Mouse (Mus musculus): ENCODE data around the gene Shh.

Shh gene

DNA sequence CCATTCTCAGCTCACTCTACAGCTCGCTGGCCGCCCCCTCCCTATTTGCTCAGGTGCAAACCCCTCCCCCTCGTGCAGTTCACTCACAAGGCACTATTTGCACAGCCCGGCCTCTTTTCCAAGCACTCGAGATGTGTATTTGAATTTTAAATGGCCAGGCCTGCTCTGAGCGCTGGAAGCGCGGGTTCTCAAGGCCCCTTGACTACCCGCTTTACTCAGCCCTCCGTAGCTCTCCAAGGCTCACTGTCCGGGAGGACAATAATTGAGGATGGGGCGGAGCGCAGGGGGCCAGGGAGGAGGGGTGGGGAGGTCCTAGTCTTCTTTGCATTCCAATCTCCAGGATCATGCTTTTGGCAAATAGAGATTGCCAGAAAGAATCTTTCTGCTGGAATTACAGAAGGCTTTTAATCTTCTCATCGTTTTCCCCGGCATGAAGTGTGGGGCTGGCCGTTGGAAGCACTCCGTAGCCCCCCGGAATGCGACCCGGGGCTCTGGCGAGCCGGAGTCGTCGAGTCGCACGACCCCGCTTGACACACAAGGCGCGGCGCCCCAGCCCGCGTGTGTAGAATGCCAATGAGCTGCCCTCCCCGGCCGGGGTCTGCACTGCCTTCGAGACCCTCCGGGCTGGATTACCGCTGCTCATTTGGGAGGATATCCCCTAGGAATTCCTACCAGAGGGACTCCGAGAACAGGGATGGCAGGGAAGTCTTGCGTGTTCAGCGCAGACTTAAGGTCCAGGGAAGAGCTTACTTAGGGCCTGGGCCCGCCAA, 7.4 kb downstream of the Shh start:
- DNase-seq (ENCODE audit: low read depth): no peak

DNA sequence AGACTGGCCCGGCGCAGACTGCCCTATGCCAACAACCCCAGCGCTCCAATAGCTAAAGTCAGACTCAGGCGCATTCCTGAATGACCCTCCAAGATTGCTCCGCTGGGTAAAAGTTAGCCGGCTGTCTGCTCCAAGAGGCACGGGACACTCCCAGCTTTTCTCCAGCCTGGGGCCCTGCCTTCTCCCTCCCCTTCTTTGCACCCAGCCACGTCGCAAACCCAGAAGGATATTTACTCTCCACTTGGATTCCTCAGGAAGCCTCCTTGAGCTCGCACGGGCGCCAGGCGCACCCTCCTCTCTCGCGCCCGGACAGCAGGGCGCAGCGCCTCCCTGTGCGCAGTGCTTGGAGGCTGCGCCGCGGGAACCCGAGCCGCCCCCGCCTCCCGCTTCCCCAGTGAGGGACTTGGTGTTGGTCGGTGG, 8.2 kb downstream of the Shh start:
- no peak for DNase-seq (ENCODE audit: low read depth)

DNA sequence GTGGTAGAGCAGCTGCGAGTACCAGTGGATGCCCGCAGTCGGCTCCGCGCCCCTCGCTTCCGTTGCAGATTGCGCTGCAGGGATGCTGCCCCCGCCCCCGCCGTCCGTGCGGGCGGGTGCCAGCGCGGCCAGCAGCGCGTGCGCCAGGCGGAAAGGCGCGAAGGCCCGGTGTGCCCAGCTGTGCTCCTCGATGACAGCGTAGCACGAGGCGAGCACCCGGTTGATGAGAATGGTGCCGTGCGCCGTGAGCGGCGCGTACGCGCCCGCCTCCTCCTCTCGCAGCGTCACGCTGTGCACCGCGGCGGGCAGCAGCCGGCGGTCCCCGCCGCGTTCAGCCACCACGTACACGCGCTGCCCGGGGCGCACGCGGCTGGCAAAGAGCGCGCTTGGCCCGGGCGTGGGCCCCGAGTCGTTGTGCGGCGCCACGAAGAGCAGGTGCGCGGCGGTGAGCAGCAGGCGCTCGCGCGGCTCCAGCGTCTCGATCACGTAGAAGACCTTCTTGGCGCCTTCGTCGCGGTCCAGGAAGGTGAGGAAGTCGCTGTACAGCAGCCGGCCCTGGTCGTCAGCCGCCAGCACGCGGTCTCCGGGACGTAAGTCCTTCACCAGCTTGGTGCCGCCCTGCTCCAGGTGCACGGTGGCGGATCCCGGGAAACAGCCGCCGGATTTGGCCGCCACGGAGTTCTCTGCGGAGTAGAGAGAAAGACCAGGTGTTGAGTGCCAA, 9.0 kb downstream of the Shh start:
- DNase-seq (ENCODE audit: low read depth): no peak

DNA sequence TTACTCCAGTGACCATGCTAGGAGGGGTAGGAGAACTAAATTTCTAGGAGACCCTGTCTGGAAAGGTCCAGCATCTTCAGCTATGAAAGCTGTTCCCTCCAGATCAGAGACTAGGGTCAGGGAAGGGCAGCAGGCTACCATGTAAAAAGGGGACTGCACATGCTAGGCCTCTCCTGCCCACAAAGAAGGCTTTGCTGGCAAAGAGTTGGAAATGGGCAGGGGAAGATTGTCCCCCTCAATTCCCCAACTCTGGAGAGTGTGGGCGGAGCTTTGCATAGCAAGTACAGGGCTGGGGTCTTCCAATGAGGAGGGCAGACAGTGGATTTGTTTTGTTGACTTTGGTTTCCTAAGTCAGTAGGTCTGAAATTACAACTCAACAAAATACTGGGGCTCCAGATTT, 10.7 kb downstream of the Shh start:
- no peak for DNase-seq (ENCODE audit: low read depth)

DNA sequence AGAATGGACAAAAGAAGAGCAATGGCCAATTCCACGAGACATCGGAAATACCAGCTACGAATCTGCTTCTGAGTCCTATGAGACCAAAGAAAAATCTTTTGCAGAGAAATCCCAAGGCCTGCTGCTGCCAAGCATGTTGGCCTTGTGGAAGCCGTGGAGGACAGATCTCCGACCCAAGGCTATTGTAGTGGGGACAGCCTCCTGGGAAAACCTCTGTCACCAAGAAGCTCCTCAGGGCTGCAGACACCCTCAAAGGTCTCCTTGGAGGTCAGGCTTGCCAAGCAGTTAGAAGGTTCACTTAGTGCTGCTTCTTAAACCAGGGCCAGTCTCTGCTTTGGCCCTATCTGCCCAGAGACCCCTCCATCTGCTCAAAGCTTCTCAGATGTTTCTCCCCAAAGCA, 11.3 kb downstream of the Shh start:
- no peak for DNase-seq (ENCODE audit: low read depth)

DNA sequence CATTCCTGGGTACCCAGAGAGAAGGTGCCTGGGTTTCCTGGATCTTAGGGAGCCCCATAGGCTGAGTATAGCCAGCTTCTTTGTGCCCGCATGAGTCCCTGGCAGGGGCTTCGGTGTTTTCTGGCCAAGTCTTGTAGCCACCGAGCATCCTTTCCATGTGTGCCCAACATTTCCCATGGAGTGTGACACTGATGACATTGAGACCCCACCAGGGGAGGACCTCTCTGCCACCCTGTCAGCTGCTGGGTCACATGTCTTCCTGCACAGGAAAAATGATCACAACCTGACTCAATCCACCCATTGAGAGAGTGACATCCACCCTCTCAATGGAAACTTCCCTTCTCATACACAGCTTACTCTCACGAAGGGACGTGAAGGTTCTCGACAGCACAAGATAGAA, 12.5 kb downstream of the Shh start:
- no peak for DNase-seq (ENCODE audit: low read depth)

DNA sequence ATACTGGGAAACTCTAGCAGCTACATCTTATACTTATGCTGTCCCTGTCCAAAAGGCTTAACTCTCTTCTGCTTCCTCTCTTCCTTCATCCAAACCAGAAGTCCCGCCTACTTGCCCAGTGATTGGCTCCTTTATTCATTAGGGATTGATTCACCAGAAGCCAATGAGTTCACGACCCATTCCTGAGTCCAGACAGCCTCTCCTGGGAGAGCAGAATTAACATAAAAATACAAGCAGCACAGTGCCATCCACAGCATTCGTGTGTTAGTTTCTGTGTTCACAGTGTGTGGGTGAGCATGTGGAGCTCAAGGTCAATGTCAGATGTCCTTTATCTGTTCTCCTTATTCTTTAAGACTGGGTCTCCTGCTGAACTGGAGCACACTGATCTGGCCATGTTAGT, 13.5 kb downstream of the Shh start:
- no peak for DNase-seq (ENCODE audit: low read depth)

DNA sequence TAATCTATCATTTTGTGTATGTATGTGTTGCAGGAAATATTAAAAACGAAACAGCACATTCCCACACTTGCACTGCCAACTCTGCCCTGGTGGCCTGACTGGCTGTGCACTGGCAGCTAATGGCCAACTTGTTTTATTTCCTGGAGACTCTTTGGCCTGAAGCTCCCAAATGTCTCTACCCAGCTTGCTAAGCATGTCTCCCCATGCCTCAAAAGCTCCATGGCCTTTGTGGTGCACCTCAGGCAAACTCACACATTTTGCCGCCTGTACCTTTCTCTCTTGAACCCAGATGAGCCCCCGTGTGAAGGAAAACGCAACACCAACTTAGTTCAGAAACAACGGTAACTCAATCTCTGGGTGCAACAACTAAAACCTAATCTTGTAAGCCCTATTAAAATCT, 14.0 kb downstream of the Shh start:
- no peak for DNase-seq (ENCODE audit: low read depth)

DNA sequence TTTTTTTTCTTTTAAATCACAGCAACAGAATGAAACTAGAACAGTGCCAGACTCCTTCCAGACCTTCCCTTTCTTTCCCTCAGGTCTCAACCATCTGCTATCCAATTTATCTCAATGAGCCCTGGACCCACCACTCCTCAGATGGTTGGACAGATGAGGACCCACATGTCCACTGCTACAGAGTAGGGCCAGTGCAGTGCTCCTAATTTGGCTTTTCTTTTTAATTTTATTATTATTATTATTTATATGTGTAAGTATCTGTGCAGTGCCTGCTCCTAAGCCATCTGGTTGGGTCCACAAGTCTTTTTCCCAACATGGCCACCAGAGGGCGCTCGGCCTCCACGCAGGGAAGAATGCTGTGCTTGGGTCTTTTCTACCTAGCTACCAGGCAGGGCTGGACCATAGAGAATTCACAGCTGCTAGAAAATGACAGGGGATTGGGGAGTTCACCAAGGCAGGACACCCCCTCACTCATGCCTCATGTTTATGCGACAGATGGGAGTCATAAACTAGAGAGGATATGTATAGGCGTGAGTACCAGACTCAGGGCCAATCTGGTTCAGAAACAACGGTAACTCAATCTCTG, 15.9 kb downstream of the Shh start:
- peak; percentile 89 for DNase-seq (ENCODE audit: low read depth)

DNA sequence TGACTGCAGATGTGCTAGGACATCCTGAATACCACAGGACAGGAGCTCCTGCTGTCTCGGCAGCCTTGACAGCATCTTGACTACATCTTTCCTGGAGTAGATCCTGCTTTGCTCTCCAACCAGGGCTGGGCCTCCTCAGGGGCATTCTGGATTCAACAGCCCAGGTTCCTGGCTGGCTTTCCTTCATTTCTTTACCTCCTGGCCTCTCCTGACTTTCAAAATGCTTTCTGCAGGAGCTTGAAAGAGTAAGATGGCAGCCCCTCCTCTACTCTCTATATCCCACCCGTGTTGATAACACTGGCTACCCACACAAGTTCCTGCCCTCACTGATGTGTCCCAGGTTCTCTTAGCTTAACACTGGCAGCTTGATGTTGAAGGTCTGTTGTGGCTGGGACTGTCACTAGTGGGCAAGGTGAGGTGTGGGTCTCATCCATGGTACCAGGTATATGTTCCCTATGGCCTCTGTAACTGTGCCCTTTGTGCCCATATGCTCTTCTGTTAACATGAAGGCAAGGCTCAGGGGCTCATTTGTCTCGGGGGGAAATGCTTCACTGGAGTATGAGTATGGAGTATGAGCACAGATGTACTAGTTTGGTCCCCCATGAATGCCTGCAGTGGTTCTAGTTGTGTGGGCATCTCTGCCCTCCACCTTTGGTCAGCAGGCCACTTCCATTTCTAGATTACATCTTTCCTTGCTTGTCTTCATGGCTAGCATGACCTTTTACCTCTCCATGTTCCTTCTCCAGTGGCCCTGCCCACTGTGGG, 16.7 kb downstream of the Shh start:
- no peak for DNase-seq (ENCODE audit: low read depth)

DNA sequence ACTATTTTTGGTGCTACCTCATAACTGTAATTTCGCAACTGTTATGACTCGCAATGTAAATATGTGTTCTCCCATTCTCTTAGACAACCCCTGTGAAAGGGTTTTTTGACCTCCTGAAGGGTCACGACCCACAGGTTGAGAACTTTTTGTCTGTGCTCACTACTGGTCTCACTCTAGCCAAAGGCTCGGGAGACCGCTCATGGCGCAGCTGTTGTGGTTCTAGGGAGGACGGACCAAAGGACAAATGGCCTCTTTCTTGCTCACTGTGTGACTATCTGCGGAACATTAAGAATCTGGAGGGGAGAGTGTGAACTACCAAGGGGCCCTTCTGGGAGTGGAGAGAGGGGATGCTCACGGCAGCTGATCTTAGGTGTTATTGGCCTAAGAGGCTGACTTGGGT, 41.1 kb downstream of the Shh start:
- no peak for DNase-seq (ENCODE audit: low read depth)

DNA sequence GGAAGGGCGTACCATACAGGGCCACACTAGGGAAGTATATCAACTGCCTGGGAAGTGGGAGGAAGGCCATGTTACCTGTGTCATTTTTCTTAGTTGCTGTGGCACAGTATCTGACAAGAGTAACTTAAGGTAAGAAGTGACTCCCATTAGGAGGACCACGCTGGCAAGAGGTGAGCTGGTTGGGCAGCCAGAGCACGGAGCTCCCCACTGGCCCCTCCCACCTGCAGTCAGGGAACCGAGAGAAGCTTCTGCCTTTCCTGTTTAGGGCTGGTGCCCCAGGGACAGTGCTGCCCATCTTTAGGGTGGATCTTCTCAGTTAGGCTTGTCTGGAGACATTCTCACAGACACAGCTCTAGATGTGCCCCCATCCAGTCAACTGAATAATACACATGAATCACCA, 43.3 kb downstream of the Shh start:
- no peak for DNase-seq (ENCODE audit: low read depth)

DNA sequence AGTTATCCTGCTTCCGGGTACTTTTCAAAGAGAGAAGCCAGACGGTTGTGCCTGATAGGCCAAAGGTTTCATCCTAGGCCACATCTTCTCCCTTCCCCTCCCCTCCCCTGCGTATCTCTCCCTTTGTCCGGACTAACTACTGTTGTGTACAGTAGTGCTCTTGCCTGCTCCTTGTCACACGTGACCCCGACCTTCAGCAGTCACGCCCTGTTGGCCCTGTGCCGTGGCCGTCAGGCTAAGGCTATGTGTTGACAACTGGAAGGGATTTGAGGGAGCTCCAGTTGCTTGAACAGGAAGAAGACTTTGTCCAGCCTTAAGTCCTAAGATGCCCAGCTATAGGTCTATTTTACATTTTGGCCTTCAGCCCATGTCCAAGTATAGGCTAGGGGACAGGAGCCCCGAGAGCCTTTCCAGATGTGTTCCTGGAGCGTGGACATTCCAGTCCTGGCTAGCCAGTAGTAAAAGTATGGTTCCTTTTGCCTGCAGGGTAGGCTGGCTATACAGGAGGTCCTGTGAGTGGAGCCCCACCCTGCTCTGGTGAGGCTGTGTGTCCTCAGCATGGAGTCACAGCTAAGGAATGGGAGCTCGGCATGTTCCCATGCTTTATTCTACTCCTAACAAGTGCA, 47.3 kb downstream of the Shh start:
- no peak for DNase-seq (ENCODE audit: low read depth)

DNA sequence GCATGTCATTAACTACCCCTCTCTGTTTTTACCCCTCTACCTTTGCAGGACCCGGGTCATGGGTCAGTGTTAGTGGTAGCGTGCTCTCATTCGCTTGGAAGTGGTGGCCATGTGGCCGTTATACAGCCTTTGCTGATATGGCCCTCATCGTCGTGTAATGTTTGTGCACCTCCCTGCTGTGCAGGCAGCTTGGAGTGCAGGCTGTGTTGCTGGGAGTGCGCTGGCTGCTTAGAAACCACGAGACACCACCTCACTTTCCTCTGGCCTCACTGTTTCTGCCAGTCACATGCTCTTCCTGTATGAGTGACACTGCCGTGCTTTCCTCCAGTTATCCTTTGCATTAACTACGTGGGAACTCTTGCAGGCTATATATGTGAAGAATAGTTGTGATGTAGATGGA, 48.3 kb downstream of the Shh start:
- no peak for DNase-seq (ENCODE audit: low read depth)

DNA sequence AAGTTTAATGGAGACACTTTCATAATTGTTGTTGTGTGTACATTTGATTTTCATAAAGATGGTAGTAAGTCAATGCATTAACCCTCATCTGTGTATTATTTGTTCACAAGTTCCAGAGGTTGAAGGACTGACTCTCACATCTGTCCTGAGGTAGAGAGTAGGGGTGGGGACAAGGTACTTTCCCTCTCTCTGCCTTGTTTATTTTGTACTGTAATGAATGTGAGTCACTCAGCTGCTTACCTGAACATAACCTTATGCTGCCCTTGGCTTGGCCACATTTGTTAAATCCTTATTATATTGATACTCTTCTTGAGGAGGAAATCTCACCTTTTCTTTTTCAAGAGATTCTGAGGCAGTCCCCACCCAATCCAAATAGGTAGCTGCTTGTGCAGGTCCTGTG, 51.0 kb downstream of the Shh start:
- no peak for DNase-seq (ENCODE audit: low read depth)

DNA sequence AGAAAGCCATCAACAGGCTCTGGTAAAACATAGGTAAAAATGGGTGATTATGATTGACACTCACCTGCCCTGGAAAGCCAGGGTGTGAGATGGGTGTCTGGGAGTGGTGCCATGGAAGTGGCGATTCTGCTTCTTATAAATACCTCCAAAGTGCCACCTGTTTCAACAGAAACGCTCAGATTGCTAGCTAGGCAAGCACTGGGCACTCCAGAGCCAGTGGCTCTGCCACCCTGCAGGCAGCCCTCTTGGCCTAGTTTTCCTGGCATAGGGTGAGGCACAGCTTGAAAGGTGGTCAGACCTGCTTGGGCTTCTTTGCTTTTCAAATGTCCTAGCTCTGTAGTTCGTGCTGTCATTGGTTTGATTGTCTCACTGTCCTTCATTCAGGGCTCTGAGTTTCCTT, 53.0 kb downstream of the Shh start:
- no peak for DNase-seq (ENCODE audit: low read depth)

DNA sequence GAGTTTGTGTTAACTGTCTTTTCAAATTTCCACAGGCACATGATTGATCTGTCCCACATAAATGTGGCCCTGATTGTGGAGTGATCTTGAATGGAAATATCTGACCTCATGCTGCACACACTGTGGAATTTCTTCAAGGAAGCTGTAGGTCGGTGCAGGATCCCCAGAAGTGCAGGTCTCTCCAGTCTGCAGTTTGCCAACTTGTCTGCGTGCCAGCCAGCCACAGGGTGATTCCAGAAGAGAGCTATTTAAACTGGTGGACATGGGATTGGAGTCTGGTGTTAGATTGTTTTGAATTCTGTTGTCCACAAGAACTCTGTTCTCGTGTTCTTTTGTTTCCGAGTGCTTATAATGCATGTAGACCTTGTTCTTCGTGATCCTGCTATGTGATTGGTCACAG, 53.5 kb downstream of the Shh start:
- no peak for DNase-seq (ENCODE audit: low read depth)

DNA sequence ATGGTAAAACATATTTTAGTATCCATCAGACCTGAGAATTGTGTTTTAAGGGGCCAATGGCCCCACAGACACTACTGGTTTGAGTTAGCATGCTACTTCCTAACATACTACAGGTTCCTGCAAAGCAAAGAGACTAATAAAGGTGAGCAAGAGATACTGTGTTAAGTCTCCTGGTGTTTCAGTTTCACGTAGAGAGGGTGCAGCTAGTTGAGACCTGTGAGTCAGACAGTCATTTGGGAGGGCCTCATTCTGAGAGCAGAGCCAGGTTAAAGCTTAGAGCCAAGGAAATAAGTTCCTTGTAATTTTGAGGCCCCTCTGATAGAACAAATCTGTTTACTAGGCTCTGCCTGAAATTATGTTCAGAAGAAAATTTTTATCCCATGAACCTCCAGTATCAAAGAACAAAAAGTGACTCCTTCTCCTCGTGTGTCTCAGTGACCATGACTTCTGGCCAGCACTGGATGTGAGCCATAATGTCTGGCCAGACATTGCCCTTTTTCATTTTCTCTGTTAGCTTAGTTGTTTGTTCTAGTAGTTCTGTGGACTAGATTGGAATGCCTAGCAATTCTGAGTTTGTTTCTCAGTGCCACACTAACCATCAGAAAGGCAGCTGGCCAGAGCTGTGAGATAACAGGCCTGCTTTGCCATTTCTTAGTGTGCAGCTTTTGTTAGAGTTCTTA, 54.9 kb downstream of the Shh start:
- DNase-seq (ENCODE audit: low read depth): no peak
